Mouse (Mus musculus) testis, adult 2 months (tissue): Measurements from ENCODE around the gene Ggnbp2. TPM values are rescaled to one million over a fixed set of nuclear protein-coding genes. Genes with fewer than 3 reads are reported as not detected.

Source experiments
- H3K27ac ChIP-seq: fragments of 200-500 bp; 2 replicates; pipeline ENCODE4 v1.5.1; 2012; ENCODE audit warnings: low read depth, low read length; ENCODE audit not compliant: control insufficient read depth, insufficient read depth
- H3K27me3 ChIP-seq: fragments of 200-500 bp; 2 replicates; pipeline ENCODE4 v1.6.1; 2012; ENCODE audit warnings: mild to moderate bottlenecking, low read length, moderate library complexity; ENCODE audit not compliant: control insufficient read depth, insufficient read depth
- H3K36me3 ChIP-seq: fragments of 200-500 bp; 2 replicates; pipeline ENCODE4 v1.6.1; 2012; ENCODE audit warnings: mild to moderate bottlenecking, low read length; ENCODE audit not compliant: control insufficient read depth, insufficient read depth
- H3K4me1 ChIP-seq: fragments of 200-500 bp; 2 replicates; pipeline ENCODE4 v1.6.1; 2012; ENCODE audit warnings: low read length; ENCODE audit not compliant: control insufficient read depth, insufficient read depth
- H3K4me3 ChIP-seq: fragments of 200-500 bp; 2 replicates; pipeline ENCODE4 v1.5.1; 2012; ENCODE audit warnings: low read depth, mild to moderate bottlenecking, low read length, moderate library complexity, mixed read lengths; ENCODE audit not compliant: control insufficient read depth
- CTCF ChIP-seq: fragments of 200-500 bp; IDR thresholded peaks from 2 replicates; pipeline ENCODE4 v1.5.1; 2012; ENCODE audit warnings: low read depth, mild to moderate bottlenecking, inconsistent platforms, low read length, moderate library complexity; ENCODE audit not compliant: control insufficient read depth, insufficient read depth, insufficient replicate concordance
- POLR2A ChIP-seq: fragments of 200-500 bp; IDR thresholded peaks from 2 replicates; pipeline ENCODE4 v1.6.1; 2012; ENCODE audit warnings: low read depth, mild to moderate bottlenecking, inconsistent platforms, low read length, moderate library complexity; ENCODE audit not compliant: control insufficient read depth
- polyA plus RNA-seq: library from polyadenylated mRNA; depleted of rRNA; stranded (reverse); fragments of >200 nt; gene quantifications from 2 replicates; pipeline ENCODE4 v1.2.3, GENCODE M21; 2012

The Ggnbp2 gene
- polyA plus RNA-seq, 1 experiment: 308 TPM

GRCm38 (mm10) chr11:84888025-84888424 lies 17.4 kb upstream of the Ggnbp2 start:
- no peak for TF ChIP-seq CTCF
- no peak for TF ChIP-seq POLR2A

GRCm38 (mm10) chr11:84886767-84887511 lies 16.3 kb upstream of the Ggnbp2 start:
- Histone ChIP-seq H3K4me1 (no peaks in the 10 kb centered on the region), H3K27ac (no peak overlapping the region), H3K4me3 (no peak overlapping the region), H3K36me3 (peaks cover 6% of the 10 kb centered on the region), H3K27me3 (no peaks in the 10 kb centered on the region)
- TF ChIP-seq POLR2A: no peak
- TF ChIP-seq CTCF: no peak

More at GRCm38 (mm10) chr11:84888025-84888424, 17.4 kb upstream of the Ggnbp2 start:
- no peak overlapping the region for H3K4me3 ChIP-seq
- H3K27ac ChIP-seq: no peak overlapping the region
- H3K27me3 ChIP-seq: no peaks in the 10 kb centered on the region
- H3K36me3 ChIP-seq: peaks cover 6% of the 10 kb centered on the region
- no peaks in the 10 kb centered on the region for H3K4me1 ChIP-seq

GRCm38 (mm10) chr11:84886236-84886635 lies 15.6 kb upstream of the Ggnbp2 start:
- Histone ChIP-seq H3K27me3 (no peaks in the 10 kb centered on the region), H3K36me3 (peaks cover 6% of the 10 kb centered on the region), H3K4me1 (no peaks in the 10 kb centered on the region), H3K4me3 (no peak overlapping the region), H3K27ac (no peak overlapping the region)
- TF ChIP-seq POLR2A (no peak), CTCF (no peak)

- H3K36me3 ChIP-seq: peaks cover 6% of the 10 kb centered on the region
- no peak for TF ChIP-seq CTCF
Observed at GRCm38 (mm10) chr11:84885238-84885637, 14.6 kb upstream of the Ggnbp2 start.

GRCm38 (mm10) chr11:84882346-84882745 lies 11.7 kb upstream of the Ggnbp2 start:
- H3K36me3 ChIP-seq: peaks cover 5% of the 10 kb centered on the region
- H3K4me1 ChIP-seq: peaks cover 4% of the 10 kb centered on the region; the same call in 1 of the 2 replicates

More at GRCm38 (mm10) chr11:84885238-84885637, 14.6 kb upstream of the Ggnbp2 start:
- Histone ChIP-seq H3K4me1 (peaks cover 4% of the 10 kb centered on the region; the same call in 1 of the 2 replicates), H3K27me3 (no peaks in the 10 kb centered on the region), H3K27ac (no peak overlapping the region), H3K4me3 (no peak overlapping the region)

GRCm38 (mm10) chr11:84880971-84881370 lies 10.4 kb upstream of the Ggnbp2 start:
- H3K27ac ChIP-seq: peak overlapping the region; percentile 92; the same call in 1 of the 2 replicates
- no peaks in the 10 kb centered on the region for H3K27me3 ChIP-seq
- peaks cover 2% of the 10 kb centered on the region for H3K36me3 ChIP-seq
- TF ChIP-seq CTCF (no peak), POLR2A (no peak)
- H3K4me3 ChIP-seq: peak overlapping the region; percentile 77
- peaks cover 4% of the 10 kb centered on the region; the same call in 1 of the 2 replicates for H3K4me1 ChIP-seq

More at GRCm38 (mm10) chr11:84882346-84882745, 11.7 kb upstream of the Ggnbp2 start:
- TF ChIP-seq POLR2A (no peak), CTCF (no peak)
- no peaks in the 10 kb centered on the region for H3K27me3 ChIP-seq
- H3K27ac ChIP-seq: no peak overlapping the region
- no peak overlapping the region for H3K4me3 ChIP-seq

- Histone ChIP-seq H3K4me1 (peaks cover 4% of the 10 kb centered on the region; the same call in 1 of the 2 replicates), H3K36me3 (peaks cover 2% of the 10 kb centered on the region), H3K4me3 (peak overlapping the region; percentile 77), H3K27me3 (no peaks in the 10 kb centered on the region), H3K27ac (peak overlapping the region; percentile 92)
- TF ChIP-seq POLR2A: no peak
- no peak for TF ChIP-seq CTCF
Observed at GRCm38 (mm10) chr11:84880465-84880961, 9.9 kb upstream of the Ggnbp2 start.
